Mouse (Mus musculus) bone marrow macrophage, adult 2 months (primary cell): ENCODE measurements around the gene Ksr1.

Experiments used
- CTCF ChIP-seq: IDR thresholded peaks from 2 replicates; pipeline ENCODE4 v1.5.1; 2012; ENCODE audit warnings: low read depth, mild to moderate bottlenecking, low read length, moderate library complexity
- POLR2A ChIP-seq: IDR thresholded peaks from 2 replicates; pipeline ENCODE4 v1.6.1; 2012; ENCODE audit warnings: mild to moderate bottlenecking, low read depth, low read length, borderline replicate concordance

DNA sequence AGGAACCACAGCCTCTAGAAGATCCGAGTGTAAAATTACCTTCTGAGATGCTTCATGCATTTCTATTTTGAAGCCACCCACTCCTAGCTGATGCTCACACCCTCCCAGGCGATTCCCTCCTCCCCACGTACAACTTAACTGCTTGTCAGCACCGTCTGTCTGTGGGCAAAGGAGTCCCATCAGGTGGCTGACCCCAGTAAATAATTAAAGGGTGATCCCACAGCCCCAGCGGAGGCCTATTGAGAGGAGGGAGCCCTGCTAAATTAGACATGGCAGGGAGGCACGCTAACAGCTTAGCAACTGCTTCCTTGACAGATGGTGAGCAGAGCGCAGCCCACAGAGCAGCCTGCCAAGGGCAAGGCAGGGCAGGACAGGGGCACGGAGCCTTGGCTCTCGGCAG lies 29.5 kb downstream of the Ksr1 start:
- TF ChIP-seq CTCF (no peak), POLR2A (no peak)
